Mouse (Mus musculus) midbrain, embryonic 16.5 days (tissue): ENCODE measurements around the gene Gcsh. TPM values are rescaled to one million over a fixed set of nuclear protein-coding genes. Genes with fewer than 3 reads are reported as not detected.

ENCODE experiments used
- ATAC-seq: fragments of 200-750 bp; cut with Nextera tagmentation; 2 replicates; pipeline ENCODE4 v1.8.0; 2017; ENCODE audit warnings: moderate TSS enrichment
- H3K27ac ChIP-seq: fragments of 300-500 bp; sonication (generic); 2 replicates; pipeline ENCODE4 v1.5.1; 2014; ENCODE audit warnings: mild to moderate bottlenecking, low read length, mixed read lengths
- H3K27me3 ChIP-seq: fragments of 300-500 bp; sonication (generic); 2 replicates; pipeline ENCODE4 v1.6.1; 2014; ENCODE audit warnings: low read depth, low read length, mixed read lengths; ENCODE audit not compliant: control insufficient read depth, insufficient read depth
- H3K36me3 ChIP-seq: fragments of 300-500 bp; sonication (generic); 2 replicates; pipeline ENCODE4 v1.6.1; 2014; ENCODE audit warnings: mild to moderate bottlenecking, low read length, moderate library complexity, mixed read lengths; ENCODE audit not compliant: control insufficient read depth, insufficient read depth
- H3K4me1 ChIP-seq: fragments of 300-500 bp; sonication (generic); 2 replicates; pipeline ENCODE4 v1.6.1; 2014; ENCODE audit warnings: mild to moderate bottlenecking, low read length, mixed read lengths; ENCODE audit not compliant: control insufficient read depth, insufficient read depth
- H3K4me2 ChIP-seq: fragments of 300-500 bp; sonication (generic); 2 replicates; pipeline ENCODE4 v1.6.1; 2014; ENCODE audit warnings: mild to moderate bottlenecking, low read length, mixed read lengths
- H3K4me3 ChIP-seq: fragments of 300-500 bp; sonication (generic); 2 replicates; pipeline ENCODE4 v1.5.1; 2014; ENCODE audit warnings: low read depth, mild to moderate bottlenecking, low read length, moderate library complexity, mixed read lengths
- H3K9ac ChIP-seq: fragments of 300-500 bp; sonication (generic); 2 replicates; pipeline ENCODE4 v1.6.1; 2014; ENCODE audit warnings: low read depth, low read length, mixed read lengths
- H3K9me3 ChIP-seq: fragments of 300-500 bp; sonication (generic); replicated peaks from 2 replicates; pipeline ENCODE4 v1.6.1; 2014; ENCODE audit warnings: mild to moderate bottlenecking, low read length, mixed read lengths; ENCODE audit not compliant: control insufficient read depth, poor library complexity, severe bottlenecking
- WGBS: fragments of 180-500 bp; shearing (Covaris S2); extraction: QIAGEN DNeasy Blood & Tissue Kit; methylation state at CpG from one replicate; pipeline ENCODE4 v1.1.7; 2014; 5-methylcytosine and 5-hydroxymethylcytosine counted together
- polyA plus RNA-seq: library from polyadenylated mRNA; unstranded; fragments of >200 nt; fragmentation: Nextera tagmentation; extraction: Ambion mirVana; gene quantifications from 2 replicates; pipeline ENCODE4 v1.2.1, GENCODE M21; 2015

The Gcsh gene
- polyA plus RNA-seq, 1 experiment from 2014 or later: 80.2 TPM

DNA sequence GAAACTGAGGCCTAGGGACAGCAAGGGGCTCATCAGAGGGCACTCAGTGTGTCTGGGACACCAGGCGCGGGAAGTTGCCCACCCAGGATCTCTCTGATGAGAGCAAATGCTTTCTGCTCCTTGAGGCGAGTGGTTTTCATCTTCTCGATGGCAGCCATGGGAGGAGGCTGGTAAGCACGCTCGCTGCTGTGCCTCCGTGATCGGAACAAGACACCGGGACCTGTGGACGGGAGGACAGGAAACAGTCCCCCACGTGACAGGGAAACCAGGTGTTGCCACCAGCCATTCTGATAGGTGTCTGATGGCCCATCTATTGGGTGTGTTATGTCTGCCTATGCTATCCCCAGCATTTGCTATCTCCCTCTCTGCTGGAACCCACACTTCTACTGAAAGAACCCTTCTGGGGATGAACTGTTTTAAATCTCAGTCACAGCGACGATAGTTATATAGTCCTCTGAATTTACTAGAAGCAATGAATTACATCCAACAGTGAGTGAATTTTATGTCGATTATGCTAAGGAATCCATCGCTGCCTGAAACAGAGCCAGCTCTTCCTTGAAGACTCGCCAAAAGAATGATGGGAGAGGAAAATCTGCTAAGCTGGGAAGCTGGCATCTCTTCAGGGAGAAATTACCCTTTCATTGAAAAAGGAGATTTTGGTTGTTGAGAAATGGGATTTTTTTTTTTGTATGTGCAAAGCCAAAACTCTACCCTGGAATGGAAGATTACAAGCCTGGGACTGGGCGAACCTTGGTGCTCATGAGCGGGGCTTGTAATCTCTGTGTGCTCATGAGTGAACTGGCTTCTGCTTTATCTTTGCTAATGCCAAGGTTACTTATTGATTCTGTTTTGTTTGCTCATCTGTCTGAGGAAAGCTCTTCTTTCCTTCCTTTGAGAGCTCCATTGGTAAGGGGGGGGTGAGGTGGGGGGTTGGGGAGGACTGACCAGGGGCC, 26.3 kb upstream of the Gcsh start:
- H3K9ac ChIP-seq: no peak overlapping the region
- 81% methylated on average over 18 of the region's 18 CpGs for WGBS
- H3K9me3 ChIP-seq: no peaks in the 10 kb centered on the region
- no peaks in the 10 kb centered on the region for H3K4me1 ChIP-seq
- ATAC-seq: no peak
- no peak overlapping the region for H3K4me2 ChIP-seq
- no peak overlapping the region for H3K27ac ChIP-seq
- no peak overlapping the region for H3K4me3 ChIP-seq
- no peaks in the 10 kb centered on the region for H3K36me3 ChIP-seq
- H3K27me3 ChIP-seq: no peaks in the 10 kb centered on the region

DNA sequence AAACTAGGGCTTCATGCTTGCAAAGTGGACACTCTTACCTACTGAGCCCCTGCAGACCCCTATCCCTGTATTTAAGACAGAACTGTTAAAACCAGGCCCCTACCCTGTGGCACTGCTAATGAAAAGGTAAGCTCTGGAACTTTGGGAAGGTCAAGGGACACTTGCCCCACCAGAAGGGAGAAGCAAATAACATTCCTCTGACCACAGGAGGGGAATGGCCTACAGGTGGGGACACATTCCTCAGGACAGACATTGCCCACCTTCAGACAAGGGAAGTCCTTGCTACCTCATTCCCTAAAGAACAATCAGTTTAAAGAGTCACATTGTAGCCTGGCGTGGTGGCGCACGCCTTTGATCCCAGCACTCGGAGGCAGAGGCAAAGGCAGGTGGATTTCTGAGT, 24.6 kb upstream of the Gcsh start:
- Histone ChIP-seq H3K4me3 (no peak overlapping the region), H3K27me3 (no peaks in the 10 kb centered on the region), H3K9ac (no peak overlapping the region), H3K9me3 (no peaks in the 10 kb centered on the region), H3K4me2 (no peak overlapping the region), H3K36me3 (no peaks in the 10 kb centered on the region), H3K27ac (no peak overlapping the region), H3K4me1 (no peaks in the 10 kb centered on the region)
- ATAC-seq: no peak
- 95% methylated on average over 4 of the region's 4 CpGs for WGBS

DNA sequence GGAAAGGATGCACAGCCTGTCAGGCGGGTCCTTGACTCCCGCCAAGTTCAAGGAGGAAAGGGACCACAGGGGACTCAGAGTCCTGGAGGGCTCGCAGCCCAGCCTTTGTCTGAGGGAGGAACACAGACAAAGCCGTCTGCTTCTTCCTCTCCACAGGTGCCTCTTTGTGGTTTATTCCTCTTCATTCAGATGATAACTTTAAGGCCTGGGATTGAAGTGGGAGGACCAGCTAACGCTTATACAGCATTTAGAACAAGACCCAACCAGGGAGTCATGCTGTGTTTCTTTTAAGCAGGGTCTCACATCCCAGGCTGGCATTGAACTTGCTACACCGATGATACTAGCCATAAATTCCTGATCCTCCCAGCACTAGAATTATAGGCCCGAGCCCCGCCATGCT, 23.7 kb upstream of the Gcsh start:
- ATAC-seq: no peak
- H3K4me2 ChIP-seq: no peak overlapping the region
- no peak overlapping the region for H3K4me3 ChIP-seq
- H3K27me3 ChIP-seq: no peaks in the 10 kb centered on the region
- no peaks in the 10 kb centered on the region for H3K4me1 ChIP-seq
- H3K9ac ChIP-seq: no peak overlapping the region
- no peak overlapping the region for H3K27ac ChIP-seq
- no peaks in the 10 kb centered on the region for H3K36me3 ChIP-seq
- 26% methylated on average over 8 of the region's 8 CpGs for WGBS
- H3K9me3 ChIP-seq: no peaks in the 10 kb centered on the region

DNA sequence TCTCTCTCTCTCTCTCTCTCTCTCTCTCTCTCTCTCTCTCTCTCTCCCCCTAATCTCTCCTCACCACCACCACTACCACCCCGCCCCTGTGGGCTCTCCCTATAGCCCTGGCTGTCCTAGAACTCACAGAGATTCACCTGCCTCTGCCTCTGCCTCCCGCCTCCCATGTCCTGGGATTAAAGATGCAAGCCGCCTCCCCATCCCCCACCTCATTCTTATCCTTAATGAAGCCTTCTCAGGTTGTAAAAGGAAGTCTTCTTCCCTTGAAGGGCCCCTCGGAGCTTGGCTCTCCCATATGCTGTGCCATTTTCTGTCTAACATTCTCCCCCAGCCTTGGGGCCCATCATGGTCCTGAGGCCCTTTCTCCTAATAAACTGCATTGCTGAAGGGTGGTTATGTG, 22.3 kb upstream of the Gcsh start:
- H3K4me2 ChIP-seq: no peak overlapping the region
- 49% methylated on average over 4 of the region's 4 CpGs for WGBS
- ATAC-seq: no peak

DNA sequence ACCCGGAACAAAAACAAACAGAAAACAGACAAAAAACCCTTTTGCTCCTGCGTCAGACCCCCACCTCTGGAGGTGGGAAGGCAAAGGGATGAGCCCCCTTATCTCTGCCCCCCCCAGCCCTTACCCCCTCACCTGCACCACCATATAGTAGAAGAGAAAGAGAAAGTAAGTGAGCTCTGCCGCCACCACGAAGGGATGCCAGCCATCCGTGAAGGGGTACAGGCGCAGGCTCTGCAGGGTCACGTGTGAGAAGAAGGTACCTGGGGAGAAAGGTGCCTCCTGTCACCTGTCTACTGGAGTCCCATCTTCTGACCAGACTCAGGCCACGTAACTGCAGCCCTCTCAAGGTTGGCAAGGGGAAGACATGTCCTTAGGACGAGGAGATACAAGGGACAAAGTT, 18.0 kb upstream of the Gcsh start:
- Histone ChIP-seq H3K9ac (no peak overlapping the region), H3K4me3 (no peak overlapping the region), H3K27me3 (no peaks in the 10 kb centered on the region), H3K9me3 (no peaks in the 10 kb centered on the region), H3K4me1 (no peaks in the 10 kb centered on the region), H3K4me2 (no peak overlapping the region), H3K27ac (no peak overlapping the region), H3K36me3 (no peaks in the 10 kb centered on the region)
- 91% methylated on average over 9 of the region's 9 CpGs for WGBS
- ATAC-seq: no peak

More for the DNA sequence above, 22.3 kb upstream of the Gcsh start:
- Histone ChIP-seq H3K9me3 (no peaks in the 10 kb centered on the region), H3K27me3 (no peaks in the 10 kb centered on the region), H3K4me1 (no peaks in the 10 kb centered on the region), H3K36me3 (no peaks in the 10 kb centered on the region), H3K27ac (no peak overlapping the region), H3K9ac (no peak overlapping the region), H3K4me3 (no peak overlapping the region)

DNA sequence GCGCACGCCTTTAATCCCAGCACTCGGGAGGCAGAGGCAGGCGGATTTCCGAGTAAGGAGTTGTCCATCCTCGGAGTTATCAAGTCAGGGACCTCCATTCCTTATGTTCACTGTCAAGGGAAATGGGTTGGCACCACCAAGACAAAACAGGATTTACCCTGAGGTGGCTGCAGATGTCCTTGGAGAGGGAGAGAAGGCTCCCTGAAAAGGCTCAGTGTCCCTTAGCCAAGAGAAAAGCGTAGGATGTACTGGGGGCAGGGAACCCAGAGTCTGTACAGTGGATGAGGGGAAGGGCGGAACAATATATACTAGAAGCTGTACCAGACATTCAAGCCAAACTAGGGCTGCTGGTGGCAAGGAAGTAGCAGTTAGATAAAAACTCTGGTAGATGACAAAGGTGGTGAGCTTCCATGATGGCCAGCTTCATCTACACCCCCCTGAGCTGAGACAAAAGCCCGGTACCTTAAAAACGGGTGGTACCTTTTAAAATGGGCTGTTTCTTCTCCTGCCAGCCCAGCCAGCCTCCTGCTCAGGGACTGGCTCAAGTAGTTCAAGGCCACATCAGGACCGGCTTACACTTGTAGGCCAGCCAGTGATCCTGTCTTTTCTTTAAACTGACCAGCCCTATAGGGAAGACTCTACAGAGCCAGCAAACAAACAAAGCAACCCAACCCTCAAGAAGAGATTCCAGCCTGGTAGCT, 829 bp upstream of the Gcsh start:
- Histone ChIP-seq H3K9ac (0 out of 2 replicates have a peak overlapping the region, but pooled peaks have one; percentile 0), H3K27ac (no peak overlapping the region)

DNA sequence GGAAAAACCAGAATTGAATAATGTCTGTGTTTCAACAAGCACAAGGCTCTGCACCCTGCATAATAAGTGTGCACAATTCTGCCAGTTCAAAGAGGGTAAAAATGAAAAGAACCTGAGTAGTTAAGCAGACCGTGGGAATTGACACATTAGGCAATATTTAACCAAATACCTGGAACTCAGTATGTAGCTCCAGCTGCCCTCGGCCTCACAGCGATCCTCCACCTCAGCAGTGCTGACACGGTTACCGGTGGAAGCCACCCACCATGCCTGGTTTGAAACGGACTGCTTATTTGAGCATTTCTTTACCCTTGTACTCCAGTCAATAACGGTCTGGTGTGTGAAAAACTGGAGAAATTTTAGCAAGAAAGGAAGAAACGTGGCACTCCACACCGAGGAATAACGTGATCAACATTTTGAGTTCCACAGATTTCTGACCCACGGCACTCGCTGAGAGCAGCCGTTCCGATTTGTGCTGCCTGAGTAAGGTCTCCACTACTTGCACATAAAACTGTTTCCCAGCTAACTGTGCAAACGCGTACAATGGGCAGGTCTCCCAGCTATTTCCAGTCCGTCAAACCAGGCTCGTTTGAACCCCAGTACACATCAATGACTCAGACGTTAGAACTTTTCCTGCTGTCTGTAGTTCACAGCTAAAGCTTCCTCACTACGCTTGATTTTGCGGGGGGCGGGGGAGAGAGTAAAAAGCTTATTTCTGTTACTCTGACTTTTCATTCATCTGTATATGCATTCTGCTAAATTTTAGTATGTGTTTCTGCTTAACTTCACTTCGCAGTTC, 963 bp downstream of the Gcsh start:
- no peak overlapping the region for H3K27ac ChIP-seq
- H3K4me3 ChIP-seq: peak overlapping the region; percentile 65
- H3K36me3 ChIP-seq: no peaks in the 10 kb centered on the region
- H3K4me2 ChIP-seq: peak overlapping the region; percentile 74
- H3K9ac ChIP-seq: peak overlapping the region; percentile 68
- peaks cover 8% of the 10 kb centered on the region for H3K4me1 ChIP-seq
- H3K9me3 ChIP-seq: no peaks in the 10 kb centered on the region
- WGBS: 9% methylated on average over 23 of the region's 23 CpGs
- no peak for ATAC-seq
- no peaks in the 10 kb centered on the region for H3K27me3 ChIP-seq

More for the DNA sequence above, 829 bp upstream of the Gcsh start:
- 64% methylated on average over 11 of the region's 11 CpGs for WGBS
- peak overlapping the region; percentile 65 for H3K4me3 ChIP-seq
- no peaks in the 10 kb centered on the region for H3K9me3 ChIP-seq
- H3K36me3 ChIP-seq: no peaks in the 10 kb centered on the region
- no peak for ATAC-seq
- H3K4me2 ChIP-seq: peak overlapping the region; percentile 74
- peaks cover 8% of the 10 kb centered on the region for H3K4me1 ChIP-seq
- H3K27me3 ChIP-seq: no peaks in the 10 kb centered on the region

DNA sequence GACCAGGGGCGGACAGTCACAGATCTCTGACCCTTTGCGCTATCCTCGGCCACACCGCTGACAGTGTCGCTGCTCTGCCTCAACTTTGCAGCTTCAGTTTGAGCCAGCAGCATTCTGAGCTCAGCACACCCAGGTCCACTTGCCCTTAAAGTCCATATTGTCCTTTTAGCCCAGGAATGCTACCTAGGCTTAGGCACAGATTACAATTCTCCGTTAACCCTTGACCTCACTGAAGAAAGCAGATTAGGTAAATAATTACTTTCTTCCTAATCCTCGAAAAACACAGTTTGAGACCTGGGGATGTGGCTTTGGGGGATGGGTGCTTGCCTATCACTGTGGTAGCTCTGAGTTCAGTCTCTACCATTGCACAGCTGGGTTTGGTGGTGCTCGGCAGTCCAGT, 2.1 kb downstream of the Gcsh start:
- no peak overlapping the region for H3K4me3 ChIP-seq
- H3K27ac ChIP-seq: no peak overlapping the region
- no peaks in the 10 kb centered on the region for H3K27me3 ChIP-seq
- 65% methylated on average over 8 of the region's 8 CpGs for WGBS
- no peaks in the 10 kb centered on the region for H3K9me3 ChIP-seq
- no peaks in the 10 kb centered on the region for H3K36me3 ChIP-seq
- H3K4me1 ChIP-seq: peaks cover 8% of the 10 kb centered on the region
- H3K9ac ChIP-seq: no peak overlapping the region
- no peak overlapping the region for H3K4me2 ChIP-seq
- ATAC-seq: no peak
